Mouse (Mus musculus) heart, embryonic 12.5 days (tissue): ENCODE measurements around the gene Cd200. TPM values are rescaled to one million over a fixed set of nuclear protein-coding genes. Genes with fewer than 3 reads are reported as not detected.
"Not testable (repeated sequence)": the region's sequence is repeated elsewhere in the genome, so short reads cannot be mapped to it uniquely, and the experiment has no call there.

Source experiments
- ATAC-seq: fragments of 200-750 bp; cut with Nextera tagmentation; 2 replicates; pipeline ENCODE4 v1.8.0; 2017; ENCODE audit warnings: moderate TSS enrichment, moderate library complexity; ENCODE audit not compliant: insufficient number of reproducible peaks, low FRiP score
- H3K27ac ChIP-seq: fragments of 300-500 bp; sonication (generic); 2 replicates; pipeline ENCODE4 v1.5.1; 2016; ENCODE audit warnings: mild to moderate bottlenecking, moderate library complexity; ENCODE audit not compliant: poor library complexity, severe bottlenecking
- H3K27me3 ChIP-seq: fragments of 300-500 bp; sonication (generic); replicated peaks from 2 replicates; pipeline ENCODE4 v1.6.1; 2016; ENCODE audit warnings: mild to moderate bottlenecking, moderate library complexity
- H3K36me3 ChIP-seq: fragments of 300-500 bp; sonication (generic); 2 replicates; pipeline ENCODE4 v1.6.1; 2016; ENCODE audit warnings: mild to moderate bottlenecking, moderate library complexity
- H3K4me1 ChIP-seq: fragments of 300-500 bp; sonication (generic); replicated peaks from 2 replicates; pipeline ENCODE4 v1.6.1; 2016; ENCODE audit warnings: mild to moderate bottlenecking
- H3K4me2 ChIP-seq: fragments of 300-500 bp; sonication (generic); 2 replicates; pipeline ENCODE4 v1.6.1; 2016; ENCODE audit warnings: mild to moderate bottlenecking, moderate library complexity
- H3K4me3 ChIP-seq: fragments of 300-500 bp; sonication (generic); 2 replicates; pipeline ENCODE4 v1.5.1; 2016; ENCODE audit warnings: mild to moderate bottlenecking
- H3K9ac ChIP-seq: fragments of 300-500 bp; sonication (generic); 2 replicates; pipeline ENCODE4 v1.6.1; 2016; ENCODE audit warnings: mild to moderate bottlenecking, moderate library complexity
- H3K9me3 ChIP-seq: fragments of 300-500 bp; sonication (generic); replicated peaks from 2 replicates; pipeline ENCODE4 v1.6.1; 2016; ENCODE audit warnings: mild to moderate bottlenecking, moderate library complexity
- WGBS: fragments of 180-500 bp; shearing (Covaris S2); methylation state at CpG from one replicate; pipeline ENCODE4 v1.1.7; 2016; 5-methylcytosine and 5-hydroxymethylcytosine counted together
- polyA plus RNA-seq: library from polyadenylated mRNA; unstranded; fragments of >200 nt; fragmentation: Nextera tagmentation; extraction: Ambion mirVana; gene quantifications from 2 replicates; pipeline ENCODE4 v1.2.1, GENCODE M21; 2016

Gene Cd200
- 14.6 and 15.4 TPM in 2 replicates for polyA plus RNA-seq

DNA sequence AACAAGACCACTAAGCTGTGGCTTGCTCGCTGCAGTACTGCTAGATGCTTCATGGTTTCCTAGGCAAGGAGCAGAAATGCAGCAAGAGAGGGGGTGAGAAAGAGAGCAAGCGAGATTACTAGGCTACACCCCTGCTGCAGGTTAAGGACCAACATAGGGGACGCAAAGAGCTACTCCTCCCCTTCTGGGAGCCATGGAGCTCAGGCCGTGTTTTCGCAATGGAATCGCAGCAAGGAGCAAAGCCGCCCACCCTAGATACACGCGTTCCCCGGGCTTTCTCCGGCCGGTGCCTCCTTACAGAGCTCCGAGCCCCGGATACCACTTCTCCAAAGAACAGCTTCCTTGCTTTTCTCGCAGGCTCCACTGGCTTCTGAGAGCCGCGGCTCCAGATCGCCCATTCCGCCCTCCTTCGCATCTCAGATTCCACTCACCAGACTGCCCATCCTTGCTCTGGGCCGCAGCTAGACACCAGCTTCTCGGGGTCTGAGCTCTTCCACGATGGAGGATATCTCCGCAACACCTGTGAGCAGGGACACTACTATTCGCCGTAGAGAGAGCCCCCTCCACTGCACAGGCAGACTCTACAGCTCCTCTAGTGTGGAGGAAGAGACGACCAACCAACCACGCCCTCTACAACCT, at the start of gene Cd200:
Gene Cd200 (minus strand): TSS at position 629 of the 639 bp plus-strand sequence.
- H3K9ac ChIP-seq, result peak within 1 kb of the TSS; percentile 66
- under 1% methylated on average over 28 of the region's 28 CpGs for WGBS
- no peaks in the 10 kb centered on the region for H3K27me3 ChIP-seq
- H3K4me1 ChIP-seq, result peaks cover 3% of the 10 kb centered on the region; the same call in 1 of the 2 replicates
- H3K4me2 ChIP-seq, result peak within 1 kb of the TSS; percentile 82
- ATAC-seq, result peak; percentile 75; the same call in 1 of the 2 replicates
- peak within 1 kb of the TSS; percentile 38; the same call in 1 of the 2 replicates for H3K27ac ChIP-seq
- H3K9me3 ChIP-seq, result no peaks in the 10 kb centered on the region
- no peaks in the 10 kb centered on the region for H3K36me3 ChIP-seq
- H3K4me3 ChIP-seq, result peak within 1 kb of the TSS; percentile 67

DNA sequence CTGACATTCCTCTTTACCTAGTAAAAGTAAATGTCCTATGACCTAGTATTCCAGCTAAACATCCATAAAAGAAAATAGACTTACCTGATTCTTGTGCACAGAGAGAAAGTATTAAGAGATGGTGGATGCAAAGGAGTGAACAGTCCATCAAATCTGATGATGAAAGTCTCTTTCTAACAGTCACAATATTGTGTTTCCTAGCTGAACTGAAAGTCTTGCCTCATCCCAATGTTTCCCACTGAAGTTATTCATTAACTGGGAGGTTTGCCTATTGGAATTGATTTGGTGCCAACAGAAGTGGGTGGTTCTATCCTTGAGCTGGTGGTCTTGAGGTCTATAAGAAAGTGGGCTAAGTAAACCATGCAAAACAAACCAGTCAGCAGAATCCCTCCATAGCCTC, 45.9 kb upstream of the Cd200 start:
- no peaks in the 10 kb centered on the region for H3K4me1 ChIP-seq
- H3K9ac ChIP-seq, result no peak overlapping the region
- H3K36me3 ChIP-seq, result no peaks in the 10 kb centered on the region
- no peak for ATAC-seq
- no peaks in the 10 kb centered on the region for H3K27me3 ChIP-seq
- no peak overlapping the region for H3K4me3 ChIP-seq
- no peak overlapping the region for H3K27ac ChIP-seq
- no peaks in the 10 kb centered on the region for H3K9me3 ChIP-seq
- H3K4me2 ChIP-seq, result no peak overlapping the region

DNA sequence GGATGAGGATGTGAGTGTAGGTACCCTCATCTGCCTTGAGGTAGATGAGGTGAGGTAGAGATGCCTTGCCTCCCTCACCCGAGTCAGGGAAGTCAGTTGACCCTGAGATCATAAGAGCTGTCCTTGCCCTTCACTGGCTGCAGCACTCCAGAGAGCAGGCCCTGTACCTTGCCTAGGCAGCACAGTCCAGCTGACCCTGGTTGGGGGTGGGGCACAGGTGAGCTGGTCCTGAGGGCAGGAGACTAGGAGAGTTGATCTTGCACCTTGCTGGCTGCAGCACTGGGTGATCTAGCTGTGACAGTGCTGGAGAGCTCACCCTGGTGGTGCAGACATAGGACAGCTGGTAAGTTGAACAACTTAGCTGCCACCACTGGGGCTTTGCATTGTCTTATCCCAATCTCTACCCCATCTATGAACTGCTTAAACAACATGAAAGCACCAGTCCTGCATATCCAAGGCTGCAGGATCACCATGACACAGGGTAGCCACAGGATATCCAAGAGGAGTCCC, 28.4 kb upstream of the Cd200 start:
- 74% methylated on average over 1 of the region's 1 CpGs for WGBS

DNA sequence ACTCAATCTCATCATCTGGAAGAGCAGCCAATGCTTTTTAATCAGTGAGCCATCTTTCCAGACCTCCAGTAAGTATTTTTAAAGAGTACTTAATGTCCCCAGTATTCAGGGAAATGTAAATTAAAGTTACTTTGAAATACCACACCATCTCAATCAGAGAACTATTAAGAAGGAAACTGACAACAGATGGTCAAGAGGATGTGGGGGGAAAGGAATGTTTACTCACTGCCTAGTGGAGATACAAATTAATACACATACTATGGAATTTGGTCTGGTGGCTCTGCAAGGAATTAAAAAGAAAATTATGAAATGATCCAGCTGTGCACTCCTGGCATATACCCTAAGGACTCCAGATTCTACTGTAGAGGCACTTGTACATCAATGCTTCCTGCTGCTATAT, 26.7 kb upstream of the Cd200 start:
- no peak for ATAC-seq
- Histone ChIP-seq H3K4me1 (no peaks in the 10 kb centered on the region), H3K36me3 (no peaks in the 10 kb centered on the region), H3K9ac (no peak overlapping the region), H3K4me3 (no peak overlapping the region), H3K9me3 (0 out of 2 replicates have a peak, but pooled peaks cover 4% of the 10 kb centered on the region), H3K27me3 (no peaks in the 10 kb centered on the region), H3K27ac (no peak overlapping the region), H3K4me2 (no peak overlapping the region)

More for the DNA sequence above, 28.4 kb upstream of the Cd200 start:
- Histone ChIP-seq H3K27ac (no peak overlapping the region), H3K4me1 (no peaks in the 10 kb centered on the region), H3K4me3 (no peak overlapping the region), H3K27me3 (no peaks in the 10 kb centered on the region), H3K9ac (no peak overlapping the region), H3K36me3 (no peaks in the 10 kb centered on the region), H3K4me2 (no peak overlapping the region), H3K9me3 (0 out of 2 replicates have a peak, but pooled peaks cover 4% of the 10 kb centered on the region)
- no peak for ATAC-seq

DNA sequence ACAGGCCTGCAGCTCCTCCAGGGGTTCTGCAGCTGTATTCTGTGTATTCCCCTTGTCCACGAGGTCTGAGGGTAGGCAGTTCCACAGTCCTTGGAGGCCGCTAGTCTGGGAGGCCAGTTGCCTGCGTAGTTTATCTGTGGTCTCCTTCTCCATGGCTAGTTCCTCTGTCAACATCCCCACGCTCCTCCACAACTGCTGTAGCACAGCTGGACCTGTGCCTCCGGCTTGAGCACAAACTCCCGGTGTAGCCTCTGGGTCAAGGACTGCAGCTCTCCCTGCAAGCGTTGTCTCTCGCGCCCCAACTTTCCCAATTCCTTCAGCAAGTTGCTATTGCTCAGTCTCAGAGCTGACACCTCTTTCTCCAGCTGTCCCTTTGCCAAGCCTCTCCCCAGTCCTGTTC, 18.8 kb upstream of the Cd200 start:
- Histone ChIP-seq H3K4me3 (no peak overlapping the region), H3K27ac (no peak overlapping the region), H3K4me2 (no peak overlapping the region), H3K36me3 (no peaks in the 10 kb centered on the region), H3K9ac (no peak overlapping the region), H3K27me3 (no peaks in the 10 kb centered on the region; the same call in 1 of the 2 replicates), H3K9me3 (no peaks in the 10 kb centered on the region), H3K4me1 (no peaks in the 10 kb centered on the region)
- 81% methylated on average over 9 of the region's 9 CpGs for WGBS
- no peak for ATAC-seq

DNA sequence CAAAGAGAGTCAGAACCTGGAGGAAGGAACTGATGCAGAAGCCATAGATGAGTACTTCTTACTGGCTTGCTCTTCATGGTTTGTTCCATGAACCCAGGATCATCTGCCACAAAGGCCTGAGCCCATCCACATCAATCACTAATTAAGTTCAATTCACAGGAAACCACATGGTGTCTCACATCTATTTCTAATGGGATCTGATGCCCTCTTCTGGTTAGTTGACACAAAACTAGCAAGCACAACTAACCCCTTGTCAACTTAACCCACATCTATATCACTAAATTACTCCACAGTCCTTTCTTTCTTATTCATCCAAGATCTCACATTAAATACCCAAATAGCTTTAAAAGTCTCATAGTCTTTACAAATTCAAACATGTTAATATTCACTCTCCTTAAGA, 4.6 kb upstream of the Cd200 start:
- H3K4me3 ChIP-seq, result no peak overlapping the region
- H3K27ac ChIP-seq, result no peak overlapping the region
- no peak overlapping the region for H3K4me2 ChIP-seq
- H3K36me3 ChIP-seq, result no peaks in the 10 kb centered on the region
- H3K27me3 ChIP-seq, result no peaks in the 10 kb centered on the region
- no peaks in the 10 kb centered on the region for H3K9me3 ChIP-seq
- ATAC-seq, result no peak
- H3K4me1 ChIP-seq, result no peaks in the 10 kb centered on the region
- H3K9ac ChIP-seq, result no peak overlapping the region

DNA sequence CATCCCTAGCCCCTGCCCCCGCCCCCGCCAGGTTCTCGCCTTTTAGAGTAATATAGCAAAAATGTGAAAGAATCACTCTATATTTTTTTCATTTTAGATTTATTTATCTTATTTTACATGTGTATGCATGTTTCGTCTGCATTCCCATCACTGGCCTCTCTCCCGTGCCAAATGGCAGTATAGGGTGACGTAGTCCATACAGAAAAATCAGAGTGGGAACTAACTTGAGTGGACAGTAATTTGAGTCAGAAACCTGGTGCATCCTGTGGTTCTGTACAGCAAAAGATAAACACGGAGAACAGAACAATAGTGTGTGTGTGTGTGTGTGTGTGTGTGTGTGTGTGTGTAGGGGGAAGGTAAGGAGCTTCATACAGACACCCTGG, 202 bp upstream of the Cd200 start:
- not testable (repeated sequence) for H3K27ac ChIP-seq, H3K27me3 ChIP-seq, H3K4me1 ChIP-seq, ATAC-seq, H3K9ac ChIP-seq, H3K36me3 ChIP-seq, H3K9me3 ChIP-seq
- peak overlapping the region; percentile 82 for H3K4me2 ChIP-seq
- WGBS, result 34% methylated on average over 7 of the region's 7 CpGs
- H3K4me3 ChIP-seq, result peak overlapping the region; percentile 67

DNA sequence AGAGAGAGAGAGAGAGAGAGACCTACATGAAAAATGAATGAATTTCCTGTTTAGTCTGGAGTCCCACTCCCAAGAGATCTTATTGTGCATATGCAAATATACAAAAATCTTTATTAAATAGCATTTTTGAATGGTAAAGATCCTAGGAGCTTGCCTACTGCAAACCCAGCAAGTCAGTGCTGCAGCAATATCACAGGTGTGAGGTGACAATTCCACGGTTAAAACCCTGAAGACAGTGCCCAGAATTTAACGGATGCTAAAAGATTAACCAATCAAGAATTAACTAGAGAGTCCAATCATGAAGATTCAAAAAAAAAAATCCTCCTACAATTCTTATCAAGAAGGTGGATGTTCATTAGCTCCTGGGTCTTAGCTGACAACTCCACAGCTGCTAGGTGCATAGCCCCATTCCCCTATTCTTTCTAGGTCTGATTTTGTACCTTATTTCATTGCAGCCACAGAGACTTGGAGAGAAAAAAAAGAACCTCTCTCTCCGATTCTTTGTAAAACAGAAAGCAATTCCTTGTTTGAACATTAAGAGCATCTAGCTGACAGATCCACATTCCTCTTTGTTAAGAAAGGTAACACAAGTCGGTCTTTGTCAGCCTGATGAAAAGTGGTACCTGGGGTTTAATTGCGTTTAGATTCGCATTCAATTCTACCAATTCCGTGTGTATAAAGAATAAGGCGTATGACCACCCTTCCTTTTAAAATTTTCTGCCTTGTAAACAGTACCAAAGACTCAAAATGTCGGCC, 1.0 kb downstream of the Cd200 start:
- ATAC-seq, result no peak
- no peaks in the 10 kb centered on the region for H3K9me3 ChIP-seq
- no peak overlapping the region for H3K27ac ChIP-seq
- no peaks in the 10 kb centered on the region for H3K36me3 ChIP-seq
- no peaks in the 10 kb centered on the region for H3K27me3 ChIP-seq
- peak overlapping the region; percentile 67 for H3K4me3 ChIP-seq
- H3K4me2 ChIP-seq, result peak overlapping the region; percentile 82
- WGBS, result 45% methylated on average over 9 of the region's 9 CpGs
- peak overlapping the region; percentile 66 for H3K9ac ChIP-seq
- H3K4me1 ChIP-seq, result peaks cover 3% of the 10 kb centered on the region; the same call in 1 of the 2 replicates

DNA sequence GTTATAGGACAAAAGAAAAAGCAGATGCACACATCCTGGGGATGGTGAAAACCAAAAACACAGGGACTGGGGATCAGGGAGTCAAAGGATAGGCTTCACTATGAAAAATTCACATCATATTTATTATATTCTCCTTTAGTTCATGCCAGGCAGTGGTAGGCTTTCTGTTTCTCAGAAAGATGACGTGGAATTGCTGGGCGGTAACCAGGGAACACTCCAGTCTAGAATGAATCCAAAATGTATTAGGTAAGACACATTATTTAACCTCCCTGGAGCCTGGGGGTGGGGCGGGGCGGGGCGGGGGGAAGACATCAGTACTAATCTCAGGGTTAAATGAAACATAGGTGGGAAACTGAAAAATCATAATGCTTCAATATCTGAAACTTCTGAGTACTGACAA, 1.8 kb downstream of the Cd200 start:
- Histone ChIP-seq H3K4me2 (no peak overlapping the region), H3K4me1 (peaks cover 3% of the 10 kb centered on the region; the same call in 1 of the 2 replicates), H3K27ac (no peak overlapping the region), H3K9me3 (no peaks in the 10 kb centered on the region), H3K27me3 (no peaks in the 10 kb centered on the region), H3K36me3 (no peaks in the 10 kb centered on the region), H3K4me3 (no peak overlapping the region), H3K9ac (no peak overlapping the region)
- 85% methylated on average over 5 of the region's 5 CpGs for WGBS
- no peak for ATAC-seq

DNA sequence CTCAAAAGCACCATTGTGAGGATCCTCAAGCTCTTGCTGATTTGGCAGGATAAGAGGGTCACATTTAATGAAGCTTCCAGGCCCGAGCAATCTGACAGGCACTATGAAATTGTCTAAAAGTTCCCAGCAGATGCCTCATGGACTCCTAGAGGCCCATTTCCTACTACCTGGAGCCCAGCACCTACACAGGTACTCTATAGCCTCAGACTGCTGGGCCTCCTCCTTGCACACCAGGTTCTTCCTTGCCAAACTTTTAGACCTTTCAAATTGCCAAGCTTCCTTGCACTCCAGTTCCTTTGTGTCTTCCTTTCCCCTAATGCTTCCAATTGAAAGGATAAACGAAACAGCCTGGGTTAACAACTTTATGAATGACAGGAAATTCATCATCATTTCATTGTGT, 5.9 kb downstream of the Cd200 start:
- 64% methylated on average over 2 of the region's 2 CpGs for WGBS
- H3K4me2 ChIP-seq, result no peak overlapping the region
- H3K9ac ChIP-seq, result no peak overlapping the region
- peaks cover 6% of the 10 kb centered on the region for H3K4me1 ChIP-seq
- no peak for ATAC-seq
- no peak overlapping the region for H3K27ac ChIP-seq
- H3K4me3 ChIP-seq, result no peak overlapping the region
- H3K36me3 ChIP-seq, result no peaks in the 10 kb centered on the region
- H3K9me3 ChIP-seq, result no peaks in the 10 kb centered on the region
- H3K27me3 ChIP-seq, result no peaks in the 10 kb centered on the region

DNA sequence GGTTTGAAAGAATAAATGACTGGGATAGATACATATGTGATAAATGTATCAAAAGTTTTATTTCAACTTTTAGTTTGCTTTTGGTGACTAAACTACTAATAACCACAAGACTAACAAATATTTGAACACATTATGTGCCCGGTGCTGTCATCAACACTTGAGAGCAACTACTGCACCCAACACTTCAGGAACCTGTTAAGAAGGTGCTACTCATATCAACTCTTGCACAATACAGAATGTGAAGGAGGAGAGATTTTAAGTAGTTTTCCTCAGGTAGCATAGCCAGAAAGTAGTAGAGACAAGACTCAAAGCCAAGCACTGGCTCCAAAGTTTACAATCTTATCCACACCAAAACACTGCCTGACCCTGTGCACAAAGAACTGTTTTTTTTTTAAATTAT, 6.8 kb downstream of the Cd200 start:
- Histone ChIP-seq H3K4me2 (no peak overlapping the region), H3K9me3 (no peaks in the 10 kb centered on the region), H3K9ac (no peak overlapping the region), H3K27ac (no peak overlapping the region), H3K4me1 (peaks cover 6% of the 10 kb centered on the region; the same call in 1 of the 2 replicates), H3K27me3 (no peaks in the 10 kb centered on the region), H3K36me3 (no peaks in the 10 kb centered on the region), H3K4me3 (no peak overlapping the region)
- no peak for ATAC-seq
- WGBS, result 81% methylated on average over 1 of the region's 1 CpGs
